Mouse (Mus musculus) embryonic fibroblast, embryonic 13.5 days (primary cell): ENCODE measurements around the gene Mug1. TPM values are rescaled to one million over a fixed set of nuclear protein-coding genes. Genes with fewer than 3 reads are reported as not detected.
"Not testable (repeated sequence)": the region's sequence is repeated elsewhere in the genome, so short reads cannot be mapped to it uniquely, and the experiment has no call there.

ENCODE experiments used
- H3K27ac ChIP-seq: 2 replicates; pipeline ENCODE4 v1.5.1; 2012; ENCODE audit warnings: low read length, control low read depth, inconsistent platforms; ENCODE audit not compliant: insufficient read depth
- H3K4me1 ChIP-seq: 2 replicates; pipeline ENCODE4 v1.6.1; 2011; ENCODE audit warnings: low read length; ENCODE audit not compliant: control insufficient read depth, insufficient read depth
- H3K4me3 ChIP-seq: 2 replicates; pipeline ENCODE4 v1.5.1; 2011; ENCODE audit warnings: mild to moderate bottlenecking, control low read depth, low read length; ENCODE audit not compliant: insufficient read depth
- CTCF ChIP-seq: IDR thresholded peaks from 2 replicates; pipeline ENCODE4 v1.5.1; 2011; ENCODE audit warnings: mild to moderate bottlenecking, control low read depth, low read length, moderate library complexity, borderline replicate concordance; ENCODE audit not compliant: insufficient read depth
- POLR2A ChIP-seq: IDR thresholded peaks from 2 replicates; pipeline ENCODE4 v1.6.1; 2011; ENCODE audit warnings: low read depth, mild to moderate bottlenecking, control low read depth, low read length, moderate library complexity
- polyA plus RNA-seq: library from polyadenylated mRNA; stranded (reverse); fragments of >200 nt; gene quantifications from 2 replicates; pipeline ENCODE4 v1.2.4, GENCODE M21; 2011; ENCODE audit warnings: low read depth; ENCODE audit not compliant: missing spikeins, insufficient read length

Mug1 gene
- polyA plus RNA-seq: not detected in 2 replicates

- not testable (repeated sequence) for H3K4me3 ChIP-seq, H3K27ac ChIP-seq, H3K4me1 ChIP-seq
Observed at GRCm38 (mm10) chr6:121838271-121838670, at the start of gene Mug1. Gene Mug1 (plus strand): TSS chr6:121838541.

- Histone ChIP-seq H3K4me3 (no peak overlapping the region), H3K27ac (no peak overlapping the region), H3K4me1 (no peaks in the 10 kb centered on the region)
- no peak for TF ChIP-seq POLR2A
- TF ChIP-seq CTCF: no peak
Observed at GRCm38 (mm10) chr6:121828034-121828433, 10.3 kb upstream of the Mug1 start.

GRCm38 (mm10) chr6:121836361-121836760 lies 2.0 kb upstream of the Mug1 start:
- Histone ChIP-seq H3K27ac (no peak overlapping the region), H3K4me3 (no peak overlapping the region), H3K4me1 (no peaks in the 10 kb centered on the region)
- TF ChIP-seq POLR2A: no peak
- no peak for TF ChIP-seq CTCF

- Histone ChIP-seq H3K27ac (no peak overlapping the region), H3K4me1 (no peaks in the 10 kb centered on the region), H3K4me3 (no peak overlapping the region)
- TF ChIP-seq CTCF (no peak), POLR2A (no peak)
Observed at GRCm38 (mm10) chr6:121848378-121848777, 10.0 kb downstream of the Mug1 start.

Other genes with a start within 250 kb of the Mug1 start
- 1.1 TPM in 1 of 2 replicates, not detected in the other for gene A2m, start 203.2 kb upstream of the Mug1 start, polyA plus RNA-seq
- not detected in 2 replicates for gene Gm7298, start 105.6 kb upstream of the Mug1 start, polyA plus RNA-seq
- gene Mug2, start 168.2 kb downstream of the Mug1 start, polyA plus RNA-seq: not detected in 2 replicates